Mouse (Mus musculus): ENCODE measurements around the gene Synj1. TPM values are rescaled to one million over a fixed set of nuclear protein-coding genes. Genes with fewer than 3 reads are reported as not detected.
A peak's percentile ranks its signal among the peaks of the same experiment; 100 is the strongest.

Gene Synj1
- 29.6 and 37.5 TPM in 2 replicates for total RNA-seq (2017)

- ATAC-seq (replicated peaks in 1 of 2; ENCODE audit: insufficient read depth in 1 of 2, low FRiP score in 2 of 2, low TSS enrichment in 1 of 2, low read depth in 1 of 2, poor library complexity in 2 of 2, severe bottlenecking in 2 of 2) = peak; percentile 82 to 90
These were observed at the start of gene Synj1 for GRCm38 (mm10) chr16:91011021-91011683. Synj1 (minus strand) TSS chr16:91011308.

- no peak for ATAC-seq (replicated peaks in 1 of 2; ENCODE audit: insufficient read depth in 1 of 2, low FRiP score in 2 of 2, low TSS enrichment in 1 of 2, low read depth in 1 of 2, poor library complexity in 2 of 2, severe bottlenecking in 2 of 2)
These were observed 46.6 kb upstream of the Synj1 start for GRCm38 (mm10) chr16:91057741-91058140.

- ATAC-seq (replicated peaks in 1 of 2; ENCODE audit: insufficient read depth in 1 of 2, low FRiP score in 2 of 2, low TSS enrichment in 1 of 2, low read depth in 1 of 2, poor library complexity in 2 of 2, severe bottlenecking in 2 of 2) = no peak
These were observed 46.2 kb upstream of the Synj1 start for GRCm38 (mm10) chr16:91057261-91057660.

GRCm38 (mm10) chr16:91056043-91056821 lies 45.1 kb upstream of the Synj1 start:
- peak; percentile 87 to 91 for ATAC-seq (replicated peaks in 1 of 2; ENCODE audit: insufficient read depth in 1 of 2, low FRiP score in 2 of 2, low TSS enrichment in 1 of 2, low read depth in 1 of 2, poor library complexity in 2 of 2, severe bottlenecking in 2 of 2)

- no peak for ATAC-seq (replicated peaks in 1 of 2; ENCODE audit: insufficient read depth in 1 of 2, low FRiP score in 2 of 2, low TSS enrichment in 1 of 2, low read depth in 1 of 2, poor library complexity in 2 of 2, severe bottlenecking in 2 of 2)
These were observed 44.0 kb upstream of the Synj1 start for GRCm38 (mm10) chr16:91055150-91055549.

- no peak for ATAC-seq (replicated peaks in 1 of 2; ENCODE audit: insufficient read depth in 1 of 2, low FRiP score in 2 of 2, low TSS enrichment in 1 of 2, low read depth in 1 of 2, poor library complexity in 2 of 2, severe bottlenecking in 2 of 2)
These were observed 42.5 kb upstream of the Synj1 start for GRCm38 (mm10) chr16:91053599-91053998.

- no peak for ATAC-seq (replicated peaks in 1 of 2; ENCODE audit: insufficient read depth in 1 of 2, low FRiP score in 2 of 2, low TSS enrichment in 1 of 2, low read depth in 1 of 2, poor library complexity in 2 of 2, severe bottlenecking in 2 of 2)
These were observed 34.4 kb upstream of the Synj1 start for GRCm38 (mm10) chr16:91045511-91045910.

DNA sequence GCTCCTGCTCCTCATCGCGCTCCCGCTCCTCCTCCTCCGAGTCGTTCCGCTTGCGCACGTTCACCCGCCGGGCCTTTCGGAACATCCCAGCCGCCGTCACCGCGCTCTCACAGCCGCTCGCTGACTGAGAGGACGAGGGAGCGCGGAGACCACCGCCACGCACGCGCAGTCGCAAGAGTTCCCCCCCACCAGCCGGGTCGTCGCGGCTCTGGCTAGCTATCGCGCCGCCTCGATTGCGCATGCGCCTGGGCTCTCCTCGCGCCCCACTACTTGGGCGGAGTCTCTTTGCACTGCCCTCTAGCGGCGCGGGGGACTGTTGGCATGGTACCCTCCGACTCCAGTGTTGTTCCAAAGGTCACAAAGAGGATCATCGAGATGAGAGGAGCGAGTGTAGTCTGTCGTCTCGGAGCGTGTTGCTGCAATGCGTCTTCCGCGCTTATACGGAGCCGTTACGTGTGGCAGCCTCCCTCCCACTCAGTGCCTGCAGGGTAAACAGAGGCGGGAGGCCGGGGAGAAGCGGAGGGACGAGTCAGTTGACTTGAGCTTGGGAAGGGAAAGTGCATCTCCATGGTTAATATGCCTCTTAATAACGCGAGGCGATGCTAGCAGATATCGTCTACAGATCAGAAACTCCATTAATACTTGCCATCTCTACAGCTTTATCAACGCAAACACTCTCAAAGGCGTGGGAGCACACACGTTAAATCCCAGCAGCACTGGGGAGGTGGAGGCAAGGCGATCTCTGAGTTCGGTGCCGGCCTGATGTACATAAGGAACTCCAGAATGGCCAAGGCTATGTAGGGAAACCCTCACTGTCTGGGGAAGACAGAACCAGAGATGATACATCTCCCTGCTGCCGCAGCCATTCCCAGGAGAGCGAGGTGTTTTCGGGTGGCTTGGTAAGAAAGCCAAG lies 33.4 kb upstream of the Synj1 start, which contains the start of gene Paxbp1:
TSS of gene Paxbp1 (minus strand) at position 274 of the 913 bp plus-strand sequence.
- peak; percentile 95 to 97 for ATAC-seq (replicated peaks in 1 of 2; ENCODE audit: insufficient read depth in 1 of 2, low FRiP score in 2 of 2, low TSS enrichment in 1 of 2, low read depth in 1 of 2, poor library complexity in 2 of 2, severe bottlenecking in 2 of 2)

DNA sequence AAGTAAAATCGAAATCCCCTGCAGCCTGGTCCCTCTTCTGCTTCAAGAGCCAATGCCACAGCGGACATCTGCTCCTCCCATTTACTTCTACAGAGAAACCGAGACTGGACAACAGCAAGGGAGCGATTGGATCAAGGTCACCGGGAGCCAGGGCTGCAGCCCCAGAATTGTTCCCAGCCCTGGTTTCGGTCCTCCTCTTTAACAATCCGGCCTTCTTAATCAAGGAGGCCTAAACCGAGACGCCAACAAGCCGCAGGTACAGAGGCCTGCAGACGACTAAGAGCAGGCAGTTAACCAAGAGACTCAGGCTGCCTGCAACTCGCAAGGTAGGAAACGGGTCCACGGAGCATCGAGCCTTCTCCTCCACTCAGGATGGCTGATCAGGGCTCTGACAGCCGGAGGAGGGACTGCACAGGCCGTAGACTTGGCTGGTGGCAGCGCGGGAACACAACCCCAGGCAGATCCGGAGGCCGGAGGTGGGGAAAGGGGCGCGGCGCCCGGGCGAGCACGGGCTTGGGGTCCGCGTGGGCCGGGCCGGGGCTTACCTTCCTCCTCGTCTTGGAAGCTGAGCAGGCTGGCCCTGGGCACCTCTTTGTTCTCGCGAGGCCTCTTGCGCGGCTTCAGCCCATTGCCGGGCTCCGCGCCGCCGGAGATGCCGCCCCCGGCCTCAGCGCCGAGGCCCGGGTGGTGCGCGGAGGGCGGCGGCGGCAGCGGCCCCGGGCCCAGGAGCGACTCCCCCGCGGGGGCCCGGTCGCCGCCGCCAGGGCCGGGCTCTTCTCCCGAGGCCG lies 32.5 kb upstream of the Synj1 start:
- peak; percentile 54 to 59 for ATAC-seq (replicated peaks in 1 of 2; ENCODE audit: insufficient read depth in 1 of 2, low FRiP score in 2 of 2, low TSS enrichment in 1 of 2, low read depth in 1 of 2, poor library complexity in 2 of 2, severe bottlenecking in 2 of 2)

GRCm38 (mm10) chr16:91042640-91043039 lies 31.5 kb upstream of the Synj1 start:
- ATAC-seq (replicated peaks in 1 of 2; ENCODE audit: insufficient read depth in 1 of 2, low FRiP score in 2 of 2, low TSS enrichment in 1 of 2, low read depth in 1 of 2, poor library complexity in 2 of 2, severe bottlenecking in 2 of 2) = no peak

GRCm38 (mm10) chr16:91035866-91036265 lies 24.8 kb upstream of the Synj1 start:
- ATAC-seq (replicated peaks in 1 of 2; ENCODE audit: insufficient read depth in 1 of 2, low FRiP score in 2 of 2, low TSS enrichment in 1 of 2, low read depth in 1 of 2, poor library complexity in 2 of 2, severe bottlenecking in 2 of 2) = no peak

- ATAC-seq (replicated peaks in 1 of 2; ENCODE audit: insufficient read depth in 1 of 2, low FRiP score in 2 of 2, low TSS enrichment in 1 of 2, low read depth in 1 of 2, poor library complexity in 2 of 2, severe bottlenecking in 2 of 2) = no peak
These were observed 19.6 kb upstream of the Synj1 start for GRCm38 (mm10) chr16:91030751-91031150.

DNA sequence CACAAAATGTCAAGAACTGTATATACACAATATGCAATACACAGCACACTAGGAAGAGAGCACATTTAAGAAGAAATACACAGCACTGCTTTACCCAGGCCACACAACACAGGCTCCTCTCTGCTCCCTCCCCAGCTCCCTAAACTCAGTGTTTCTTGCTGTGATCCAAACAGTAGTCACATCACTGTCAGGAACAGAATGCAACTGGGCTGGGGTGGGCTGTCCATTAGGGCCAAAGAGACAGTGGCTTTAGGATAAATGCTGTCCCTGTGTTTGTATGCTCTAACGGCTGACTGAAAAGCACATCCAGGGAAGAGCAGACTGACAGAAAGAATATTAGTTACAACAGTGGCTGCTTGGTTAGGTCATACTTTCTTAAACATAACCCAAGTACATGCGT lies 18.8 kb upstream of the Synj1 start:
- no peak for ATAC-seq (replicated peaks in 1 of 2; ENCODE audit: insufficient read depth in 1 of 2, low FRiP score in 2 of 2, low TSS enrichment in 1 of 2, low read depth in 1 of 2, poor library complexity in 2 of 2, severe bottlenecking in 2 of 2)

- no peak for ATAC-seq (replicated peaks in 1 of 2; ENCODE audit: insufficient read depth in 1 of 2, low FRiP score in 2 of 2, low TSS enrichment in 1 of 2, low read depth in 1 of 2, poor library complexity in 2 of 2, severe bottlenecking in 2 of 2)
These were observed 18.1 kb upstream of the Synj1 start for GRCm38 (mm10) chr16:91029161-91029743.

- no peak for ATAC-seq (replicated peaks in 1 of 2; ENCODE audit: insufficient read depth in 1 of 2, low FRiP score in 2 of 2, low TSS enrichment in 1 of 2, low read depth in 1 of 2, poor library complexity in 2 of 2, severe bottlenecking in 2 of 2)
These were observed 15.2 kb upstream of the Synj1 start for GRCm38 (mm10) chr16:91026290-91026689.

DNA sequence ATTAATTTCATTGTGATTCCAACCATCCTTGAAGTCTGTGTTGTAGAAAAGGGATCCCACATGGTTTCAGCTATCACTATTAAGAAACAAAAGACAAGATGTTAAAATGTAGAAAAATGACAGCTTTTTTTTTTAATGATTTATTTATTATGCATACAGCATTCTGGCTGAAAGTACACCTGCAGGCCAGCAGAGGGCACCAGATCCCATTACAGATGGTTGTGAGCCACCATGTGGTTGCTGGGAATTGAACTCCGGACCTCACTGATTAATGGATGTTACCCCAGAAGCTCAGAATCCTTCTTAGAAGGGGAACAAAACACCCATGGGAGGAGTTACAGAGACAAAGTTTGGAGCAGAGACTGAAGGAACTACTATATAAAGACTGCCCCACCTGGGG lies 12.3 kb upstream of the Synj1 start:
- no peak for ATAC-seq (replicated peaks in 1 of 2; ENCODE audit: insufficient read depth in 1 of 2, low FRiP score in 2 of 2, low TSS enrichment in 1 of 2, low read depth in 1 of 2, poor library complexity in 2 of 2, severe bottlenecking in 2 of 2)

Data from hematopoietic stem cell, adult 5-6 weeks (primary cell).